Mouse (Mus musculus): ENCODE measurements around the gene Fgf6.

Gene Fgf6

GRCm38 (mm10) chr6:127014906-127015770 lies at the start of gene Fgf6:
Gene Fgf6 (plus strand): TSS chr6:127015586.
- DNase-seq (ENCODE audit: low spot score in 2 of 2): no peak

- no peak for DNase-seq (ENCODE audit: low spot score in 2 of 2)
These were observed 49.0 kb upstream of the Fgf6 start for GRCm38 (mm10) chr6:126966241-126967026.

GRCm38 (mm10) chr6:126981539-126982234 lies 33.7 kb upstream of the Fgf6 start:
- DNase-seq (ENCODE audit: low spot score in 2 of 2): no peak

- DNase-seq (ENCODE audit: low spot score in 2 of 2): no peak
These were observed 21.7 kb upstream of the Fgf6 start for GRCm38 (mm10) chr6:126993676-126994075.

- DNase-seq (ENCODE audit: low spot score in 2 of 2): no peak
These were observed 19.9 kb upstream of the Fgf6 start for GRCm38 (mm10) chr6:126995494-126995893.

- no peak for DNase-seq (ENCODE audit: low spot score in 2 of 2)
These were observed 19.0 kb upstream of the Fgf6 start for GRCm38 (mm10) chr6:126996399-126996798.

GRCm38 (mm10) chr6:127005646-127006045 lies 9.7 kb upstream of the Fgf6 start:
- no peak for DNase-seq (ENCODE audit: low spot score in 2 of 2)

- DNase-seq (ENCODE audit: low spot score in 2 of 2): no peak
These were observed 8.8 kb upstream of the Fgf6 start for GRCm38 (mm10) chr6:127006551-127006950.

- DNase-seq (ENCODE audit: low spot score in 2 of 2): no peak
These were observed 5.4 kb upstream of the Fgf6 start for GRCm38 (mm10) chr6:127010021-127010420.

- DNase-seq (ENCODE audit: low spot score in 2 of 2): no peak
These were observed 3.3 kb upstream of the Fgf6 start for GRCm38 (mm10) chr6:127011947-127012535.

- DNase-seq (ENCODE audit: low spot score in 2 of 2): no peak
These were observed 3.9 kb downstream of the Fgf6 start for GRCm38 (mm10) chr6:127019254-127019653.

- no peak for DNase-seq (ENCODE audit: low spot score in 2 of 2)
These were observed 5.0 kb downstream of the Fgf6 start for GRCm38 (mm10) chr6:127020431-127020830.

GRCm38 (mm10) chr6:127024836-127025235 lies 9.4 kb downstream of the Fgf6 start:
- DNase-seq (ENCODE audit: low spot score in 2 of 2): no peak

- no peak for DNase-seq (ENCODE audit: low spot score in 2 of 2)
These were observed 19.4 kb downstream of the Fgf6 start for GRCm38 (mm10) chr6:127034760-127035159.

GRCm38 (mm10) chr6:127044909-127045308 lies 29.5 kb downstream of the Fgf6 start:
- no peak for DNase-seq (ENCODE audit: low spot score in 2 of 2)

- DNase-seq (ENCODE audit: low spot score in 2 of 2): no peak
These were observed 35.5 kb downstream of the Fgf6 start for GRCm38 (mm10) chr6:127050847-127051246.

GRCm38 (mm10) chr6:127056990-127057588 lies 41.7 kb downstream of the Fgf6 start:
- DNase-seq (ENCODE audit: low spot score in 2 of 2): no peak

- no peak for DNase-seq (ENCODE audit: low spot score in 2 of 2)
These were observed 44.6 kb downstream of the Fgf6 start for GRCm38 (mm10) chr6:127059975-127060374.

GRCm38 (mm10) chr6:127063915-127064314 lies 48.5 kb downstream of the Fgf6 start:
- no peak for DNase-seq (ENCODE audit: low spot score in 2 of 2)

- DNase-seq (ENCODE audit: low spot score in 2 of 2): no peak
These were observed 49.4 kb downstream of the Fgf6 start for GRCm38 (mm10) chr6:127064815-127065214.

GRCm38 (mm10) chr6:127072817-127073216 lies 57.4 kb downstream of the Fgf6 start, which contains the start of gene Fgf23:
Gene Fgf23 (plus strand): TSS chr6:127072902.
- DNase-seq (ENCODE audit: low spot score in 2 of 2): no peak

All from natural killer cell, adult 2 months (primary cell).